Mouse (Mus musculus) lung, postnatal 36 days (tissue): Measurements from ENCODE around the gene Ostf1.

Experiments
- DNase-seq: peaks from one replicate; pipeline ENCODE4 v3.0.0; 2022; ENCODE audit warnings: mixed read lengths

The Ostf1 gene

DNA sequence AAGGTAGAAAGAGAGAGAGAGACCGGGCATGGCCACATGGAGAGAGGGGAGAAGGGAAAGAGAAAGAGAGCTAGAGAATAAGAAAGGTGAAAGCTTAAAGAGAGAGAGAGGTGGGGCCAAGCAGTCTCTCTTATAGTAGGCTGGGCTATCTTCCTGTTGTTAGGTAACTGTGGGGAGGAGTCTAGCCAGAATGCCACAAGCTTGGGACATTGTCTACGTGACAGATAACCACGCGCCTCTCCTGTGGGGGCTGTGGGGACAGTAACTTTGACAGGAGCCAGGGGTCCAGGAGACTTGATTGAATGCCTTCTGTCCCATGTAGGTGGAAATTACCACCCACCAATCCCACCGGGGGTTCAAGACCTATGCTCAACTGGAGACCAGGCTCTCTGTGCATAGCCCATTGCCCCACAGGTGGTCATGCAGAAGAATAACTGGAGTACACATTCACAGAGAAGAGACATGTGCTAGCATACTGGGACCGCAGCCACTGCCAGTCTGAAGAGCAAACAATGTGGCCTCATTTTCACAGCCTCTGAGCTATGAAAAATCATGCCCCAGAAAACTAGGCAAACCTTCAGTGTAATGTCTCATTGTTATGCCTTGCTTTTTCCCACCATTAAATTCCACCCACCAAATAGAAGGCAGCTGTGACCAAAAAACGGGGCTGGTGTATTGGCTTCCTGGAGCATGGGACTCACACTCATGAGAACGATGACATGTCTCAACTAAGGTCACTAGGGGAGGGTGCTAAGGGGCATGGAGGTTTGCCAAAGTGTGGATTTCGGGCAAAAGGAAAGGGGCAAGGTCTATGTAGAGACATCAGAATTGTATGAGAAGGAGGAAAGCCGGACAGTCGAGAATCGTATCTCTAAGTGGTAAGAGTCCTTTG lies 63.4 kb downstream of the Ostf1 start:
- DNase-seq: no peak

GRCm38 (mm10) chr19:18567501-18567900 lies 64.1 kb downstream of the Ostf1 start:
- DNase-seq: no peak

- no peak for DNase-seq
These were observed 73.9 kb downstream of the Ostf1 start for GRCm38 (mm10) chr19:18557708-18558107.

DNA sequence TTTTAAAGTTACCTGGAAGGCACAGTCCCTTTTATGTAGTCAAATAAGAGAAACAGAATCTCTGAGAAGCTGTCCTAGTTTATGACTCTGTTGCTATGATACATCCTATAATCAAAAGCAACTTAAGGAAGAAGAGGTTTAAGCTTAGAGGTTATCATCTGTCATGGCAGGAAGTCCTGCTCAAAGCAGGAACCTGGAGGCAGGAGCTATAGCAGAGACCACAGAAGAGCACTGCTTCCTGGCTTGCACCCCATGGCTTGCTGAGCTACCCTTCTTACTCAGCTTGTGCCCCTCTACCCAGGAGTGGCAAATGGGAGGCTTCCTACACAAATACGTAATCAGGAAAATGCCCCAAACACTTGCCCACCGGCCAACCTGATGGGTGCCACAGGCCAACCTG lies 76.0 kb downstream of the Ostf1 start:
- no peak for DNase-seq

DNA sequence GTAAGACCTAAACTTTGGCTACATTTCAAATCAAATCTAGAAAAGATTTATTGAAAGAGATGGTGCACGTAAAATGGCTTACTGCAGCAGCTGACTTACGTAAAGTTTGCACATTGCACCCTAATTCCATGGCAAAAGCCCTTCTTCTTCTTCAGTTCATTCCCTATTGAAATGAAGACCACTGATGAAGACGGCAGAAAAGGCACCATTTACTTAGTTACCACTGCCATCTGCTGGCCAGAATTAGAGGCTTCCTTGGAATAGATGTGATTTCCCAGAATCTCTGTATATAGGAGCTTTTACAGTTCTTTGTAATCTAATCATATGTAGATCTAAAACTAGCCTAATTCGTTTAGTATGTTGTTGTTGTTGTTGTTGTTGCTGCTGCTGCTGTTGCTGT lies 83.0 kb downstream of the Ostf1 start:
- peak; percentile 86 for DNase-seq
